Mouse (Mus musculus) forebrain, postnatal 0 days (tissue): ENCODE measurements around the gene Trappc1. TPM values are rescaled to one million over a fixed set of nuclear protein-coding genes. Genes with fewer than 3 reads are reported as not detected.
A peak's percentile ranks its signal among the peaks of the same experiment; 100 is the strongest.

Experiments used
- ATAC-seq: fragments of 200-750 bp; cut with Nextera tagmentation; 2 replicates; pipeline ENCODE4 v1.8.0; 2017; ENCODE audit warnings: mild to moderate bottlenecking, moderate library complexity
- DNase-seq: peaks from one replicate; pipeline ENCODE4 v3.0.0-alpha.2; 2015
- H3K27ac ChIP-seq: fragments of 300-500 bp; sonication (generic); 2 replicates; pipeline ENCODE4 v1.5.1; 2014; ENCODE audit warnings: low read depth, mild to moderate bottlenecking, antibody characterized with exemption, low read length, moderate library complexity, mixed read lengths
- H3K27me3 ChIP-seq: fragments of 300-500 bp; sonication (generic); 2 replicates; pipeline ENCODE4 v1.6.1; 2014; ENCODE audit warnings: mild to moderate bottlenecking, low read length, mixed read lengths; ENCODE audit not compliant: insufficient read depth
- H3K36me3 ChIP-seq: fragments of 300-500 bp; sonication (generic); 2 replicates; pipeline ENCODE4 v1.6.1; 2014; ENCODE audit warnings: mild to moderate bottlenecking, moderate library complexity; ENCODE audit not compliant: insufficient read depth
- H3K4me1 ChIP-seq: fragments of 300-500 bp; sonication (generic); 2 replicates; pipeline ENCODE4 v1.6.1; 2014; ENCODE audit warnings: antibody characterized with exemption; ENCODE audit not compliant: insufficient read depth
- H3K4me2 ChIP-seq: fragments of 300-500 bp; sonication (generic); 2 replicates; pipeline ENCODE4 v1.6.1; 2014; ENCODE audit warnings: low read depth, mild to moderate bottlenecking, moderate library complexity
- H3K4me3 ChIP-seq: fragments of 300-500 bp; sonication (generic); 2 replicates; pipeline ENCODE4 v1.5.1; 2014; ENCODE audit warnings: low read depth, low read length, mixed read lengths
- H3K9ac ChIP-seq: fragments of 300-500 bp; sonication (generic); 2 replicates; pipeline ENCODE4 v1.6.1; 2014; ENCODE audit warnings: mild to moderate bottlenecking
- H3K9me3 ChIP-seq: fragments of 300-500 bp; sonication (generic); 2 replicates; pipeline ENCODE4 v1.6.1; 2016; ENCODE audit warnings: low read length
- CTCF ChIP-seq: sonication (generic); IDR thresholded peaks from 2 replicates; pipeline ENCODE4 v1.5.1; 2016; ENCODE audit warnings: antibody characterized with exemption, control low read depth, low read depth
- WGBS: fragments of 180-500 bp; shearing (Covaris S2); extraction: QIAGEN DNeasy Blood & Tissue Kit; methylation state at CpG from one replicate; pipeline ENCODE4 v1.1.7; 2014; 5-methylcytosine and 5-hydroxymethylcytosine counted together
- polyA plus RNA-seq: library from polyadenylated mRNA; unstranded; fragments of >200 nt; fragmentation: Nextera tagmentation; extraction: Ambion mirVana; gene quantifications from 2 replicates; pipeline ENCODE4 v1.2.1, GENCODE M21; 2015
- total RNA-seq: library from RNA; depleted of rRNA; stranded (reverse); fragments of >200 nt; gene quantifications from 2 replicates; pipeline ENCODE4 v1.2.3, GENCODE M21; 2014

Gene Trappc1
- total and polyA plus RNA-seq, 2 experiments from 2014 or later, result 124 to 149 TPM

- peaks cover 36% of the 10 kb centered on the region for H3K4me1 ChIP-seq
- peak within 1 kb of the TSS; percentile 100 for H3K27ac ChIP-seq
- peaks cover 5% of the 10 kb centered on the region; the same call in 1 of the 2 replicates for H3K36me3 ChIP-seq
- DNase-seq, result no peak
- no peak for TF ChIP-seq CTCF
- under 1% methylated on average over 22 of the region's 34 CpGs for WGBS
- peak within 1 kb of the TSS; percentile 100 for H3K9ac ChIP-seq
- H3K9me3 ChIP-seq, result no peaks in the 10 kb centered on the region
- ATAC-seq, result no peak
- H3K4me2 ChIP-seq, result peak within 1 kb of the TSS; percentile 94
- H3K4me3 ChIP-seq, result peak within 1 kb of the TSS; percentile 88
- no peaks in the 10 kb centered on the region for H3K27me3 ChIP-seq
Observed at GRCm38 (mm10) chr11:69369215-69369989, 45.6 kb downstream of the Trappc1 start, which contains the start of gene Chd3. Gene Chd3 (minus strand): TSS chr11:69369406.

DNA sequence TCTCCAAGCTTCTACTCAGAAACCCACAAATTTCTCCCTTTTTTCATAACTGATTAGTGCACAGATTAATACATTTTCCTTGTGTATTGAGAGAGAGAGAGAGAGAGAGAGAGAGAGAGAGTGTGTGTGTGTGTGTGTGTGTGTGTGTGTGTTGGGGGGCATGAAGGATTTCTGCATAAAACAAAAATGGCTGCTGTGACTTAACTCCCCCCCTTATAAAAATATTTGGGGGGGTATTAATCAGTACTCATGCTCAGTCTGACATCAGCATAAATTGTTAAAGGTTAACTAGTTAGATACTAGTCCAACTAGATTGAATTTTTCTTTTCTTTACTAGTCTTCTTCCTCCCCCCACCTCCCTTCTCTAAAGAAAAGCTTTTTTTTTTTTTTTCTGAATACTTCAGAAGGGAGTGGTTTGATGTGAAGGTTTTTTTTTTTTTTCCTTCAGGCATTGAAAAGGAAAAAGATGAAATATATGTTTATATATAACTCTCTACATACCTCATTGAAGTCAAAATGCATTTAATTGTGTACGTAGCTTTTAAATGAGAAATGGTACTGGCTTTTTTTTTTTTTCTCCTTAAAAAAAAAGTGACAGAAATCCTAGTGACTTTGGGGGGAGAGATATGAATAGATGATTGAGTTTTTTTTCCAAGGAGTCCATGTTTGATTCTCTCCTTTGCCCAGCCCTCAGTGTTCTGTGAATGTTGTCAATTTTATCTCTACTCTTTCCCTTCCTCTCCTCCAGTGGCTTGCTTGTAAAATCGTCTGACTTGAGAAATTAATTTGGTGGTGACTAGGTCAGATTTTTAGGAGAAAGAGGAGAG is 46.4 kb downstream of the Trappc1 start:
- no peaks in the 10 kb centered on the region for H3K9me3 ChIP-seq
- peak; percentile 66 for DNase-seq
- ATAC-seq, result peak; percentile 4; the same call in 1 of the 2 replicates
- H3K9ac ChIP-seq, result peak overlapping the region; percentile 100
- H3K4me2 ChIP-seq, result peak overlapping the region; percentile 94
- no peaks in the 10 kb centered on the region for H3K27me3 ChIP-seq
- H3K36me3 ChIP-seq, result 0 out of 2 replicates have a peak, but pooled peaks cover 4% of the 10 kb centered on the region
- H3K4me3 ChIP-seq, result peak overlapping the region; percentile 88
- 17% methylated on average over 2 of the region's 2 CpGs for WGBS
- H3K27ac ChIP-seq, result peak overlapping the region; percentile 100
- peaks cover 28% of the 10 kb centered on the region for H3K4me1 ChIP-seq
- no peak for TF ChIP-seq CTCF

DNA sequence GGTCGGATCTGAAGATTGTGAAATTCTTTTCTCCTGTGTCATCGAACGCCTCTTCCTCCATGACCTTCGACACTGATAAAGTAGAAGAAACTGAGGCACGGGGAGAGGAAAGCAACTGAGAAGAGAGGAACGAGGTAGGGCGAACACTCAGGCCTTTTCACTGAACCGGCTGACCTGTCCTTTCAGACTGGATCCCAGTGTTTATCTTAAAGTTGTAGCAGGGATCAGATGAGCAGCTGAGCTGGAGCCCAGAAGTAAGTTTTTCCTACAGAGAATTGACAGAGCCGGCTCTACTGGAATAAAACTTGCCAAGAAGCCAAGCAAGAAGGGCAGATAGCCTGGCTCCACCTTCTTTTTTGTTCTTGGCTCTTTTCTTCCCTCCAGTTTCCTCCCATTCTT is 47.0 kb downstream of the Trappc1 start:
- DNase-seq (no peak), ATAC-seq (no peak)
- Histone ChIP-seq H3K27ac (peak overlapping the region; percentile 80), H3K4me1 (peaks cover 22% of the 10 kb centered on the region), H3K9me3 (no peaks in the 10 kb centered on the region), H3K4me2 (peak overlapping the region; percentile 42), H3K36me3 (0 out of 2 replicates have a peak, but pooled peaks cover 4% of the 10 kb centered on the region), H3K27me3 (no peaks in the 10 kb centered on the region), H3K9ac (peak overlapping the region; percentile 10; the same call in 1 of the 2 replicates), H3K4me3 (peak overlapping the region; percentile 13; the same call in 1 of the 2 replicates)
- TF ChIP-seq CTCF, result no peak
- 22% methylated on average over 9 of the region's 9 CpGs for WGBS

GRCm38 (mm10) chr11:69371601-69372000 is 47.8 kb downstream of the Trappc1 start:
- no peak overlapping the region for H3K4me3 ChIP-seq

DNA sequence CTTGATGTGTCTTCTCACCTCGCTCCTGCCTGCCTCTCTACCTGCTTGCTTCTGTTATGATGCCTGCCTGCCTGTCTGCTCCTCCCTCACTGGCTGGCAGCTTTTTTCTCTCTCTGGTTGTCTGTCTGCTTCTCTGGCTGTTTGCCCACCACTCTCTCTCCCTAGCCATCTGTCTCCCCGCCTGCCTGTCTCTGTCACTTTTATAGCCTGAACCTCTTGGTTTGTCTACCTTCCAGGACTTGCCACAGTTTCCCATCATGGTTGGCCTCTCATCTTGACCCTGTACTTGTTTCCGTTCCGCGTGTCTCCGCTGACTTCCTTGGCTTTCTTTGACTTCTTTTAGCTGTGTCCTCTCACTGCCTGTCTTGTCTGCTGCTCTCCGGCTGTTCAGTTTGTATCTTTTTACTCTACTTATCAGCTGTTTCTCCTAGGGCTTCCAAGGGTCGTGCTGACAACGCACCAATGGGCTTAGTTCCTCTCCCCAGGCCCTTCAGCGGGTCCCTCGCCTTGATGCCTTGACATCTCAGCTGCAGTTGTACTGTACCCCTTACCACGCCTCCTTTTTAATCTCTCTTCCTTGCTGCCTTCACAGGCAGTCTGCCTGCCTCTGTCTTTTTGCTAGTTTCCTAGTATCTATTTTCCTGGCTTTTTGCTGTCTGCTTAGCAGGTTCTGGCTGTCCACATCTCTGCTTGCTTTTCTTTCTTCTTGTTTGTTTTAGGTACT is 48.4 kb downstream of the Trappc1 start:
- Histone ChIP-seq H3K4me2 (peak overlapping the region; percentile 42), H3K27me3 (no peaks in the 10 kb centered on the region), H3K4me3 (no peak overlapping the region), H3K36me3 (0 out of 2 replicates have a peak, but pooled peaks cover 4% of the 10 kb centered on the region), H3K9ac (peak overlapping the region; percentile 18; the same call in 1 of the 2 replicates), H3K4me1 (peaks cover 21% of the 10 kb centered on the region), H3K27ac (peak overlapping the region; percentile 80), H3K9me3 (no peaks in the 10 kb centered on the region)
- ATAC-seq (0 out of 2 replicates have a peak, but pooled peaks have one; percentile 5), DNase-seq (peak; percentile 78)
- no peak for TF ChIP-seq CTCF
- 28% methylated on average over 12 of the region's 12 CpGs for WGBS

More at GRCm38 (mm10) chr11:69371601-69372000, 47.8 kb downstream of the Trappc1 start:
- TF ChIP-seq CTCF, result no peak
- 30% methylated on average over 12 of the region's 12 CpGs for WGBS
- peak; percentile 39 for DNase-seq
- Histone ChIP-seq H3K9me3 (no peaks in the 10 kb centered on the region), H3K4me1 (peaks cover 21% of the 10 kb centered on the region), H3K27me3 (no peaks in the 10 kb centered on the region), H3K27ac (peak overlapping the region; percentile 80), H3K36me3 (0 out of 2 replicates have a peak, but pooled peaks cover 4% of the 10 kb centered on the region), H3K4me2 (peak overlapping the region; percentile 42), H3K9ac (0 out of 2 replicates have a peak overlapping the region, but pooled peaks have one; percentile 22)
- ATAC-seq, result no peak

- Histone ChIP-seq H3K27ac (peak overlapping the region; percentile 80; the same call in 1 of the 2 replicates), H3K36me3 (0 out of 2 replicates have a peak, but pooled peaks cover 4% of the 10 kb centered on the region)
Observed at GRCm38 (mm10) chr11:69372780-69373170, 49.0 kb downstream of the Trappc1 start.

More at GRCm38 (mm10) chr11:69372780-69373170, 49.0 kb downstream of the Trappc1 start:
- ATAC-seq (no peak), DNase-seq (no peak)
- 62% methylated on average over 3 of the region's 3 CpGs for WGBS
- H3K9me3 ChIP-seq, result no peaks in the 10 kb centered on the region
- H3K27me3 ChIP-seq, result no peaks in the 10 kb centered on the region
- H3K4me2 ChIP-seq, result peak overlapping the region; percentile 42
- peaks cover 21% of the 10 kb centered on the region for H3K4me1 ChIP-seq
- no peak overlapping the region for H3K9ac ChIP-seq
- TF ChIP-seq CTCF, result peak; percentile 64
- H3K4me3 ChIP-seq, result no peak overlapping the region
